Mouse (Mus musculus): ENCODE data around the gene Fhl2.

Gene Fhl2

DNA sequence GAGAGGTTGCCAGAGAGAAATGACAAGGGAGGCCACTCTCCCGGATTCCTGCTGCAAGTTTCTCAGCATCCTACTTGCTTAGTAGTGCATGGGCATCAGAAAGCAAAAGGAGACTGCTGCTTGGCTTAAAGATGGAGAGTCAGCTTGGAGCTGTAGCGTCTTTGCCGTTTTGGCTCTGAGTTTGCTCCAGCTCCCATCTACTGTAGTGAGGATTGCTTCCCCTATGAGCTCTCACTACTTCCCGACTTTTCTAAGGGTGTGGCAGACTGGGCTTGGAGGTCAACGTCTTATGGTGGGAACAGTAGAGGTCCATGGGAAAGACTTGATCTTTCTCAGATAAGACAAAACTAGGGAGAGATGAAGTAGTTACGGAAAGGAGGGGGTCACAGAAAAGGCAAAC lies 15.9 kb downstream of the Fhl2 start:
- H3K4me1 ChIP-seq (replicated peaks; ENCODE audit: low read depth, low read length): no peaks in the 10 kb centered on the region; the same call in 1 of the 2 replicates
- H3K4me3 ChIP-seq (replicated peaks; ENCODE audit: low read length): no peak overlapping the region
- H3K36me3 ChIP-seq (ENCODE audit: insufficient read depth, low read length): no peaks in the 10 kb centered on the region
- peaks cover 3% of the 10 kb centered on the region; the same call in 1 of the 2 replicates for H3K27me3 ChIP-seq (ENCODE audit: insufficient read depth, low read length)
- H3K9me3 ChIP-seq (ENCODE audit: low read length): no peaks in the 10 kb centered on the region
- TF ChIP-seq POU5F1 (IDR thresholded peaks at IDR 0.05; ENCODE audit: borderline replicate concordance, low read length): no peak
- no peak for TF ChIP-seq CTCF (conservative IDR thresholded peaks at IDR 0.05; ENCODE audit: low read length)
- no peak for TF ChIP-seq NANOG (IDR thresholded peaks at IDR 0.05; ENCODE audit: borderline replicate concordance, low read length)

DNA sequence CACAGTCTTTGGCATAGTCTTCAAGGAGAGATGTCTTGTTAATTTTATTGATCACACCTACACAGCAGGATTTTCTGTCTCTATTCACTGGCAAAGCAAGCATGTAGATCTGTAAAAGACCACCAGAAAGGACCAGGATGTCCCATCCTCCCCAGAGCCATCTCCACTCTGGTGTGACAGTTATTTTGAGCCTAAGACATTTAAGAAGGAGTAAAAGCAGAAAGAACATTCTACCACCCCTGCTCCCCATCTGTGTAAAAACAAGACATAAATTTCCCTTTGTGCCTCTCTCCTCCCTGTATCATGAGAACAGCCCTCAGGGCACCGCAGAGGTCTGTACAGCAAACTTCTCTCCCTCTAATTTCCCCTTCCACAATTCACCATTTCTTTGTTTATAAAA lies 18.0 kb downstream of the Fhl2 start:
- no peak for TF ChIP-seq NANOG (IDR thresholded peaks at IDR 0.05; ENCODE audit: borderline replicate concordance, low read length)
- no peak for TF ChIP-seq POU5F1 (IDR thresholded peaks at IDR 0.05; ENCODE audit: borderline replicate concordance, low read length)
- TF ChIP-seq CTCF (conservative IDR thresholded peaks at IDR 0.05; ENCODE audit: low read length): no peak
- H3K36me3 ChIP-seq (ENCODE audit: insufficient read depth, low read length): no peaks in the 10 kb centered on the region
- no peak overlapping the region for H3K4me3 ChIP-seq (replicated peaks; ENCODE audit: low read length)
- H3K27me3 ChIP-seq (ENCODE audit: insufficient read depth, low read length): peaks cover 8% of the 10 kb centered on the region
- H3K9me3 ChIP-seq (ENCODE audit: low read length): no peaks in the 10 kb centered on the region
- H3K4me1 ChIP-seq (replicated peaks; ENCODE audit: low read depth, low read length): no peaks in the 10 kb centered on the region

DNA sequence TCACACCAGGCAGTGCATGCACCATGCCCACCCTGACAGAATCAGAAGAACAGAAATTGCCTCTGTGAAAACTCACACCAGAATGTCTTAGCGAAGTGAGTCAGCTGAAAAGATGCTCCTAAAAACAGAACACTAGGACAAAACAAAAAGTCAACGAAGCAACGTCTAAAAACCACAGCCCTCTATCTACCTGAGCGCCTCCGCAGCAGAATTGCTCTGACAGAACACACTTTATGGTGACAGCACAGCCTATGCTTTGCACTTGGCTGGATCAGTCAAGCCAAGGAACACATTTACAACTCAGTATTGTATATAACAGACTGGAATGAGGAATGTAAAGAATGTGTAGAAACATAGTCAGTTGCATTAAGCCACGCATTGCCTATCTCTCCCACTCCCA lies 18.4 kb downstream of the Fhl2 start:
- H3K4me3 ChIP-seq (replicated peaks; ENCODE audit: low read length): no peak overlapping the region
- TF ChIP-seq NANOG (IDR thresholded peaks at IDR 0.05; ENCODE audit: borderline replicate concordance, low read length) (no peak), POU5F1 (IDR thresholded peaks at IDR 0.05; ENCODE audit: borderline replicate concordance, low read length) (no peak), CTCF (conservative IDR thresholded peaks at IDR 0.05; ENCODE audit: low read length) (no peak)
- no peaks in the 10 kb centered on the region for H3K4me1 ChIP-seq (replicated peaks; ENCODE audit: low read depth, low read length)
- no peaks in the 10 kb centered on the region for H3K9me3 ChIP-seq (ENCODE audit: low read length)
- peaks cover 11% of the 10 kb centered on the region for H3K27me3 ChIP-seq (ENCODE audit: insufficient read depth, low read length)
- H3K36me3 ChIP-seq (ENCODE audit: insufficient read depth, low read length): no peaks in the 10 kb centered on the region

DNA sequence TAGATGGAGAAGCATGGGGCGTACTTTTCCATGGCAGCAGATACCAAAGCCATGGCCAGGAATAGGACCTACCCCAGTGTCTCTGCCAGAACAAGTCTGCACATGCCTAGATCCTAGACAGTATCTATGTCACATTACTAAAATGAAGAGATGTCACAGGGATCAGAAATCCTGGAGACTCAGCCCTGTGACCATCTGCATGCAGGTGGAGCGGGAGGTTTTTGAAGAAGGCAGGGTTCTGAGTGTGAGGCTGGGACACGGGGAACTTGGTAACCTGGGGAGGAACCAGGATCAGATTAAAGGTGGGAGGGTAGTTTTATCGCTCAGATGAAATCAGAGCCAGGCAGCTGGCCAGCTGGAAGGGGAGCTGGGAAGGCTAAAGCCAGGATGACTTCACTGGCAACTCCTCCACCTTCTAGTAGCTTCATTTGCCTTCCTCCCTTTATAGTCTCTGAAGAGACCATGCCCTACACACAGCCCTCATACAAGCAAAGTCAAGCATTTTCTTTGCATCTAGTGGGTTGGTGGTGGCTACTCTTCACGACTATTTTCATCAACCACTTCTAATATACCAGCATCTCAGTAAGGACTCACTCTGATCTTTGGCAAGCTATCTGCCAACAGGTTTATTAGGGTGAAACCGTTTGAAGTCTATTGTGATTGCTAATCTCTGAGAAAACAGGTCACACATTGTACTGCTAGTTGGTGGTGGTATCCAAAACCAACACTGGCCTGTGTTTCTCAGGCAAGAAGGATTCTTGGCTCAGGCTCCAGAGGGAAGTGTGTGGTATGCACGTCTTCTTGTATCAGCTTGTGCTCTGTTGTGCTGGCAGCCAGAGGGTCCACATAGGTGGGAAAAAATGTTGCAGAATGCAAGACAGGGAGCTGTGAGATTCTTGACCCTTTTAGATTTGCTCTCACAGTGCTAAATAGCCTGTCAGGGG lies 23.2 kb downstream of the Fhl2 start:
- peaks cover 20% of the 10 kb centered on the region for H3K4me1 ChIP-seq (replicated peaks; ENCODE audit: low read depth, low read length)
- no peak overlapping the region for H3K4me3 ChIP-seq (replicated peaks; ENCODE audit: low read length)
- peaks cover 14% of the 10 kb centered on the region for H3K27me3 ChIP-seq (ENCODE audit: insufficient read depth, low read length)
- no peaks in the 10 kb centered on the region for H3K36me3 ChIP-seq (ENCODE audit: insufficient read depth, low read length)
- H3K9me3 ChIP-seq (ENCODE audit: low read length): no peaks in the 10 kb centered on the region
- TF ChIP-seq NANOG (IDR thresholded peaks at IDR 0.05; ENCODE audit: borderline replicate concordance, low read length): no peak
- no peak for TF ChIP-seq POU5F1 (IDR thresholded peaks at IDR 0.05; ENCODE audit: borderline replicate concordance, low read length)
- no peak for TF ChIP-seq CTCF (conservative IDR thresholded peaks at IDR 0.05; ENCODE audit: low read length)

GRCm38 (mm10) chr1:43171816-43172215 lies 25.0 kb downstream of the Fhl2 start:
- Histone ChIP-seq H3K4me3 (replicated peaks; ENCODE audit: low read length) (no peak overlapping the region), H3K27me3 (ENCODE audit: insufficient read depth, low read length) (peaks cover 14% of the 10 kb centered on the region), H3K36me3 (ENCODE audit: insufficient read depth, low read length) (no peaks in the 10 kb centered on the region), H3K4me1 (replicated peaks; ENCODE audit: low read depth, low read length) (peaks cover 31% of the 10 kb centered on the region), H3K9me3 (ENCODE audit: low read length) (no peaks in the 10 kb centered on the region)
- TF ChIP-seq CTCF (conservative IDR thresholded peaks at IDR 0.05; ENCODE audit: low read length) (no peak), POU5F1 (IDR thresholded peaks at IDR 0.05; ENCODE audit: borderline replicate concordance, low read length) (no peak), NANOG (IDR thresholded peaks at IDR 0.05; ENCODE audit: borderline replicate concordance, low read length) (no peak)

DNA sequence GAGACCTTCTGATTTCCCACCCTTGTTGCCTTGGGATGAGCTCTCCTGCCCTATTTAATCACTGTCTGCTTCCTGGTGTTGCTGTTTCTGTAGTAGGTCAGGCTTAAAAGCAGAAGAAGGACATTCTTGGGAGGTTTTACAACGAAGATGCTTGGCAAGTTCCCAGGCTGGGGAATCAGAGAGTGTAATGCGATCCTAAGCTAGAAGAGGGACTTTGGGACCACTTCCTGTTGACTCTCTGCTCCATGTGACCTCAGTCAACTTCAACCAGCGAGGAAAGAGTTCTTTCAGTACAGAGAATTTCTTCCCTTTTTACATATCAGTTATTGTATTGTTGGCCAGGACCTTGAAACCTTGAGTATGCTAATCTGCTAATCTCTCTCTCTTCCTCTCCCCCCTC lies 25.7 kb downstream of the Fhl2 start:
- no peak for TF ChIP-seq POU5F1 (IDR thresholded peaks at IDR 0.05; ENCODE audit: borderline replicate concordance, low read length)
- no peak for TF ChIP-seq CTCF (conservative IDR thresholded peaks at IDR 0.05; ENCODE audit: low read length)
- TF ChIP-seq NANOG (IDR thresholded peaks at IDR 0.05; ENCODE audit: borderline replicate concordance, low read length): no peak
- Histone ChIP-seq H3K4me1 (replicated peaks; ENCODE audit: low read depth, low read length) (peaks cover 31% of the 10 kb centered on the region), H3K9me3 (ENCODE audit: low read length) (no peaks in the 10 kb centered on the region), H3K27me3 (ENCODE audit: insufficient read depth, low read length) (peaks cover 14% of the 10 kb centered on the region), H3K36me3 (ENCODE audit: insufficient read depth, low read length) (no peaks in the 10 kb centered on the region), H3K4me3 (replicated peaks; ENCODE audit: low read length) (no peak overlapping the region)

GRCm38 (mm10) chr1:43169661-43170060 lies 27.1 kb downstream of the Fhl2 start:
- H3K9me3 ChIP-seq (ENCODE audit: low read length): peaks cover 7% of the 10 kb centered on the region; the same call in 1 of the 2 replicates
- no peak overlapping the region for H3K4me3 ChIP-seq (replicated peaks; ENCODE audit: low read length)
- peaks cover 24% of the 10 kb centered on the region for H3K27me3 ChIP-seq (ENCODE audit: insufficient read depth, low read length)
- no peak for TF ChIP-seq CTCF (conservative IDR thresholded peaks at IDR 0.05; ENCODE audit: low read length)
- TF ChIP-seq POU5F1 (IDR thresholded peaks at IDR 0.05; ENCODE audit: borderline replicate concordance, low read length): no peak
- no peak for TF ChIP-seq NANOG (IDR thresholded peaks at IDR 0.05; ENCODE audit: borderline replicate concordance, low read length)
- H3K4me1 ChIP-seq (replicated peaks; ENCODE audit: low read depth, low read length): peaks cover 31% of the 10 kb centered on the region
- H3K36me3 ChIP-seq (ENCODE audit: insufficient read depth, low read length): no peaks in the 10 kb centered on the region

DNA sequence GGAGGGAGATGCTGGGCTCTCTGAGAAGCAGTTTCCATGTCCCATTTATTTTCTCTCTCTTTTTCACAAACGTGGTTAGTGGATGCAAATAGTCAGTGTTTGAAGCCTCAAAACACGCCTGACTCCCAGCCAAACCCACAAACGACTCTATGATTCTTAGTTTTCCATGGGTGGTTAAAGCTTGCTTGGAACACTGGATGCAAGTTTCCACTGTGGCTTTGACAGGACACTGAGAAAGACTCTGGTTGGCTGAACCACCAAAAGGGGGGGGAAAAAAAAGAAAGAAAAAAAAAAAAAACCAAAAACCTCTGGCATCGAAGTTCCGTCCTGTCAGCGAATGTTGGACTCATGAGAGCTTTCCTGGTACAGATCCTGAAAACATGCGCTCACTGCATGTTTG lies 27.6 kb downstream of the Fhl2 start:
- no peak overlapping the region for H3K4me3 ChIP-seq (replicated peaks; ENCODE audit: low read length)
- TF ChIP-seq CTCF (conservative IDR thresholded peaks at IDR 0.05; ENCODE audit: low read length) (no peak), POU5F1 (IDR thresholded peaks at IDR 0.05; ENCODE audit: borderline replicate concordance, low read length) (no peak), NANOG (IDR thresholded peaks at IDR 0.05; ENCODE audit: borderline replicate concordance, low read length) (no peak)
- H3K4me1 ChIP-seq (replicated peaks; ENCODE audit: low read depth, low read length): peaks cover 32% of the 10 kb centered on the region
- H3K27me3 ChIP-seq (ENCODE audit: insufficient read depth, low read length): peaks cover 27% of the 10 kb centered on the region
- no peaks in the 10 kb centered on the region for H3K36me3 ChIP-seq (ENCODE audit: insufficient read depth, low read length)
- H3K9me3 ChIP-seq (ENCODE audit: low read length): peaks cover 11% of the 10 kb centered on the region; the same call in 1 of the 2 replicates
